Mouse (Mus musculus) myocyte (in vitro differentiated cells): ENCODE results near the gene Utp11.

Source experiments
- CEBPB ChIP-seq: IDR thresholded peaks from 2 replicates; pipeline ENCODE4 v1.6.1; 2011; ENCODE audit warnings: mild to moderate bottlenecking, moderate library complexity; ENCODE audit not compliant: poor library complexity, insufficient read depth, severe bottlenecking
- E2F4 ChIP-seq: IDR thresholded peaks from one replicate; pipeline ENCODE4 v1.6.1; 2011; ENCODE audit warnings: mild to moderate bottlenecking, control low read depth, moderate library complexity; ENCODE audit not compliant: insufficient read depth
- MAX ChIP-seq: IDR thresholded peaks from one replicate; pipeline ENCODE4 v1.6.1; 2011; ENCODE audit warnings: low read depth, mild to moderate bottlenecking, control low read depth
- MYOD1 ChIP-seq, 3 experiments: IDR thresholded peaks; one replicate each; pipeline ENCODE4 v1.6.1; 2011; ENCODE audit warnings: control low read depth in 2 of 3, low read depth in 2 of 3, mild to moderate bottlenecking in 2 of 3, moderate library complexity in 1 of 3; ENCODE audit not compliant: insufficient read length in 2 of 3, control insufficient read depth in 1 of 3
- MYOG ChIP-seq, 3 experiments: IDR thresholded peaks; one replicate each; pipeline ENCODE4 v1.6.1; 2011; ENCODE audit warnings: control low read depth in 2 of 3, low read depth in 2 of 3, mild to moderate bottlenecking in 2 of 3; ENCODE audit not compliant: insufficient read length in 2 of 3, control insufficient read depth in 1 of 3, insufficient read depth in 1 of 3
- POLR2A ChIP-seq: IDR thresholded peaks from one replicate; pipeline ENCODE4 v1.6.1; 2011; ENCODE audit warnings: low read depth, mild to moderate bottlenecking, control low read depth, moderate library complexity; ENCODE audit not compliant: insufficient read length
- POLR2AphosphoS2 ChIP-seq: IDR thresholded peaks from one replicate; pipeline ENCODE4 v1.6.1; 2011; ENCODE audit warnings: low read depth, control low read depth; ENCODE audit not compliant: insufficient read length
- REST ChIP-seq: IDR thresholded peaks from one replicate; pipeline ENCODE4 v1.6.1; 2011; ENCODE audit warnings: mild to moderate bottlenecking, control low read depth, moderate library complexity; ENCODE audit not compliant: insufficient read depth, insufficient read length
- SRF ChIP-seq: IDR thresholded peaks from one replicate; pipeline ENCODE4 v1.6.1; 2011; ENCODE audit warnings: low read depth; ENCODE audit not compliant: control insufficient read depth, insufficient read length
- TCF12 ChIP-seq: IDR thresholded peaks from one replicate; pipeline ENCODE4 v1.6.1; 2011; ENCODE audit warnings: mild to moderate bottlenecking, control low read depth; ENCODE audit not compliant: poor library complexity, insufficient read depth, severe bottlenecking
- TCF3 ChIP-seq: IDR thresholded peaks from one replicate; pipeline ENCODE4 v1.6.1; 2011; ENCODE audit warnings: low read depth, control low read depth; ENCODE audit not compliant: insufficient read length
- USF1 ChIP-seq: IDR thresholded peaks from one replicate; pipeline ENCODE4 v1.6.1; 2011; ENCODE audit warnings: low read depth, mild to moderate bottlenecking, control low read depth, moderate library complexity

- no peak for TF ChIP-seq TCF12
- TF ChIP-seq USF1, result no peak
- no peak for TF ChIP-seq MAX
- no peak for TF ChIP-seq POLR2A
- no peak for TF ChIP-seq POLR2AphosphoS2
- TF ChIP-seq E2F4, result no peak
- TF ChIP-seq MYOD1 (IDR thresholded peaks at IDR 0.05; ENCODE audit: control insufficient read depth in 1 of 3, insufficient read length in 2 of 3, low read depth in 2 of 3), result no peak
- TF ChIP-seq REST, result no peak
- no peak for TF ChIP-seq SRF
- no peak for TF ChIP-seq MYOG (IDR thresholded peaks at IDR 0.05; ENCODE audit: control insufficient read depth in 1 of 3, insufficient read depth in 1 of 3, insufficient read length in 2 of 3, low read depth in 2 of 3)
- no peak for TF ChIP-seq CEBPB
- no peak for TF ChIP-seq TCF3
These were observed 8.5 kb upstream of the Utp11 start for GRCm38 (mm10) chr4:124701916-124702315.
